Mouse (Mus musculus): Measurements from ENCODE around the gene Slc13a3. TPM values are rescaled to one million over a fixed set of nuclear protein-coding genes. Genes with fewer than 3 reads are reported as not detected.

Gene Slc13a3
- polyA plus RNA-seq, 1 experiment from 2014 or later, result 1.9 TPM

- 81% methylated on average over 5 of the region's 5 CpGs for WGBS
- ATAC-seq (replicated peaks; ENCODE audit: low FRiP score) (no peak), DNase-seq (ENCODE audit: low spot score) (no peak)
- no peak overlapping the region for H3K27ac ChIP-seq (ENCODE audit: low read depth, low read length)
- H3K9me3 ChIP-seq (ENCODE audit: control insufficient read depth, low read length), result no peaks in the 10 kb centered on the region; the same call in 1 of the 2 replicates
- H3K4me1 ChIP-seq (replicated peaks; ENCODE audit: control insufficient read depth, insufficient read depth, low read length), result 0 out of 2 replicates have a peak, but pooled peaks cover 1% of the 10 kb centered on the region
- H3K4me3 ChIP-seq (ENCODE audit: low read depth, low read length), result no peak overlapping the region
- H3K36me3 ChIP-seq (ENCODE audit: control insufficient read depth, insufficient read depth, low read length), result peaks cover 14% of the 10 kb centered on the region
- H3K9ac ChIP-seq (ENCODE audit: low read length), result no peak overlapping the region
- H3K4me2 ChIP-seq (ENCODE audit: low read depth, low read length, severe bottlenecking), result no peak overlapping the region
- H3K27me3 ChIP-seq (ENCODE audit: control insufficient read depth, insufficient read depth, low read length), result no peaks in the 10 kb centered on the region
Measured at GRCm38 (mm10) chr2:165375478-165375877, 97.6 kb downstream of the Slc13a3 start.

DNA sequence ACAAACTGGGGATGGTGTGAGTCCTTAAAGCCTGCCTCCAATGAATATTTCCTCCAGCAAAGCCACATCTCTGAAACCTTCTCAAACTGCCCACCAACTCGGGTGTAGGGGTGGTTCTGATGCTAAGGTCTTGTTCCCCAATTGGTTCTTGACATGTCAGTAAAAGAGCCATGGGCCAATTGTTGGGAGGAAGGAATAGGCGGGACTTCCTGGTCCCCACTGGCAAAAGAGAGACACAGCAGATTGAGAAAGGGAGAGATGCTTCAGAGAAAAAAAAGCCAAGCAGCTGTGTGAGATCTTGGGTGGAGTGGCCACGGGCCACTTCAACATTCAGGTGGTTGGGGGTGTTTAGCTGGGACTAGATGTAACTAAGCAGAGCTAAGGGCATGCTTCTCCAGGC, 102.0 kb downstream of the Slc13a3 start:
- Histone ChIP-seq H3K4me1 (replicated peaks; ENCODE audit: control insufficient read depth, insufficient read depth, low read length) (peaks cover 7% of the 10 kb centered on the region; the same call in 1 of the 2 replicates), H3K27ac (ENCODE audit: low read depth, low read length) (no peak overlapping the region), H3K27me3 (ENCODE audit: control insufficient read depth, insufficient read depth, low read length) (no peaks in the 10 kb centered on the region), H3K9ac (ENCODE audit: low read length) (no peak overlapping the region), H3K9me3 (ENCODE audit: control insufficient read depth, low read length) (no peaks in the 10 kb centered on the region), H3K4me2 (ENCODE audit: low read depth, low read length, severe bottlenecking) (no peak overlapping the region), H3K36me3 (ENCODE audit: control insufficient read depth, insufficient read depth, low read length) (no peaks in the 10 kb centered on the region), H3K4me3 (ENCODE audit: low read depth, low read length) (no peak overlapping the region)
- 20% methylated on average over 3 of the region's 3 CpGs for WGBS
- DNase-seq (ENCODE audit: low spot score), result no peak
- ATAC-seq (replicated peaks; ENCODE audit: low FRiP score), result no peak

DNA sequence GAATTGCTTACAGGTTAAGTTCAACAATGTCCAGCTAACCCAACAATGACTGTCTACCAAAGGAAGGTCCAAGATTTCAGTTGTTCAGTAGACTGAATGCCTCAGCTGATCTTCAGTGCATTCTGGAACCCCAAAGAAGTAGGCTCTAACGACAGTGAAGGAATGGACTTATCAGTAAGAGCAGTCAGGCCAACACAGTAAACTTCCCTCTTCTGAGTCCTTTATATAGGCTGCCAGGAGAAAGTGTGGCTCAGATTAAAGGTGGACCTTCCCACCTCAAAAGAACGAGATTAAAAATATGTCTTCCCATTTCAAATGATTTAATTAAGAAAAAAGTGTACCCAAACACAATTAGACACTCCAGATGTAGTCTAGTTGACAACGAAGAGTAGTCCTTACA, 102.7 kb downstream of the Slc13a3 start:
- Histone ChIP-seq H3K4me3 (ENCODE audit: low read depth, low read length) (no peak overlapping the region), H3K9me3 (ENCODE audit: control insufficient read depth, low read length) (no peaks in the 10 kb centered on the region), H3K9ac (ENCODE audit: low read length) (no peak overlapping the region), H3K4me1 (replicated peaks; ENCODE audit: control insufficient read depth, insufficient read depth, low read length) (peaks cover 7% of the 10 kb centered on the region; the same call in 1 of the 2 replicates), H3K27me3 (ENCODE audit: control insufficient read depth, insufficient read depth, low read length) (no peaks in the 10 kb centered on the region), H3K27ac (ENCODE audit: low read depth, low read length) (no peak overlapping the region), H3K36me3 (ENCODE audit: control insufficient read depth, insufficient read depth, low read length) (no peaks in the 10 kb centered on the region), H3K4me2 (ENCODE audit: low read depth, low read length, severe bottlenecking) (no peak overlapping the region)
- no peak for DNase-seq (ENCODE audit: low spot score)
- 83% methylated on average over 3 of the region's 3 CpGs for WGBS
- ATAC-seq (replicated peaks; ENCODE audit: low FRiP score), result no peak

- ATAC-seq (replicated peaks; ENCODE audit: low FRiP score) (peak; percentile 61), DNase-seq (ENCODE audit: low spot score) (peak; percentile 88)
- Histone ChIP-seq H3K4me1 (replicated peaks; ENCODE audit: control insufficient read depth, insufficient read depth, low read length) (peaks cover 7% of the 10 kb centered on the region; the same call in 1 of the 2 replicates), H3K9ac (ENCODE audit: low read length) (peak within 1 kb of the TSS; percentile 38), H3K36me3 (ENCODE audit: control insufficient read depth, insufficient read depth, low read length) (no peaks in the 10 kb centered on the region), H3K9me3 (ENCODE audit: control insufficient read depth, low read length) (no peaks in the 10 kb centered on the region), H3K4me3 (ENCODE audit: low read depth, low read length) (peak within 1 kb of the TSS; percentile 31), H3K27me3 (ENCODE audit: control insufficient read depth, insufficient read depth, low read length) (no peaks in the 10 kb centered on the region), H3K4me2 (ENCODE audit: low read depth, low read length, severe bottlenecking) (peak within 1 kb of the TSS; percentile 53), H3K27ac (ENCODE audit: low read depth, low read length) (peak within 1 kb of the TSS; percentile 13)
- WGBS, result under 1% methylated on average over 27 of the region's 27 CpGs
Measured at GRCm38 (mm10) chr2:165368496-165368895, 104.5 kb downstream of the Slc13a3 start, which contains the start of gene Zfp663. Gene Zfp663 (minus strand): TSS chr2:165368729.

- H3K4me3 ChIP-seq (ENCODE audit: low read depth, low read length), result peak overlapping the region; percentile 31
- H3K27me3 ChIP-seq (ENCODE audit: control insufficient read depth, insufficient read depth, low read length), result no peaks in the 10 kb centered on the region
- no peaks in the 10 kb centered on the region for H3K36me3 ChIP-seq (ENCODE audit: control insufficient read depth, insufficient read depth, low read length)
- ATAC-seq (replicated peaks; ENCODE audit: low FRiP score), result peak; percentile 65
- H3K4me2 ChIP-seq (ENCODE audit: low read depth, low read length, severe bottlenecking), result peak overlapping the region; percentile 53
- peaks cover 6% of the 10 kb centered on the region; the same call in 1 of the 2 replicates for H3K4me1 ChIP-seq (replicated peaks; ENCODE audit: control insufficient read depth, insufficient read depth, low read length)
- H3K9ac ChIP-seq (ENCODE audit: low read length), result peak overlapping the region; percentile 38
- peak overlapping the region; percentile 13 for H3K27ac ChIP-seq (ENCODE audit: low read depth, low read length)
- no peaks in the 10 kb centered on the region for H3K9me3 ChIP-seq (ENCODE audit: control insufficient read depth, low read length)
- WGBS, result under 1% methylated on average over 13 of the region's 13 CpGs
- peak; percentile 80 for DNase-seq (ENCODE audit: low spot score)
Measured at GRCm38 (mm10) chr2:165367868-165368439, 105.1 kb downstream of the Slc13a3 start.

DNA sequence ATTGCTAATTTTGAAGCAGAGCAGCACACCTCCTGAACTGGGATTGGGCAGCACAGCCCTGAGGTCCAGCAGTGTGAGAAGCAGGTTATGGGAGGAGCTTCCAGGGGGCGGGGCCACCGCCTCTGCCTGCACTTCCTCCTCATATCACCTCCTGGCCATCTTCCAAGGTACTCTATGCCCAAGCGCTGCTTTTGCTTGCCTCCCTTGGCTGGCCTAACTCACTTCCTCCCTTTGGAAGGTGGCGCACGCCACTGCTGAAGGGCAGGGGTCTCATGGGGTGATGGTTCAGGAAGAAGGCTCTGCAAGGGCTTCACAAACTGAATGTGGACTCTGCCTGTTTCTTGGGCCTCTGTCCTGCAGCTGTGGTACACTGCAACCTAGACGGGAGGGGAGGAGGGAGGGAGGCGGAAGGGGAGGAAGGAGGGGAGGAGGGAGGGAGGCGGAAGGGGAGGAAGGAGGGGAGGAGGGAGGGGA, 105.9 kb downstream of the Slc13a3 start:
- Histone ChIP-seq H3K9me3 (ENCODE audit: control insufficient read depth, low read length) (no peaks in the 10 kb centered on the region), H3K9ac (ENCODE audit: low read length) (no peak overlapping the region), H3K27ac (ENCODE audit: low read depth, low read length) (no peak overlapping the region), H3K4me1 (replicated peaks; ENCODE audit: control insufficient read depth, insufficient read depth, low read length) (peaks cover 5% of the 10 kb centered on the region; the same call in 1 of the 2 replicates), H3K4me2 (ENCODE audit: low read depth, low read length, severe bottlenecking) (no peak overlapping the region; the same call in none of the 2 replicates), H3K36me3 (ENCODE audit: control insufficient read depth, insufficient read depth, low read length) (no peaks in the 10 kb centered on the region), H3K27me3 (ENCODE audit: control insufficient read depth, insufficient read depth, low read length) (no peaks in the 10 kb centered on the region), H3K4me3 (ENCODE audit: low read depth, low read length) (no peak overlapping the region; the same call in 1 of the 2 replicates)
- DNase-seq (ENCODE audit: low spot score) (peak; percentile 66), ATAC-seq (replicated peaks; ENCODE audit: low FRiP score) (no peak; the same call in 1 of the 2 replicates)
- 11% methylated on average over 5 of the region's 8 CpGs for WGBS

DNA sequence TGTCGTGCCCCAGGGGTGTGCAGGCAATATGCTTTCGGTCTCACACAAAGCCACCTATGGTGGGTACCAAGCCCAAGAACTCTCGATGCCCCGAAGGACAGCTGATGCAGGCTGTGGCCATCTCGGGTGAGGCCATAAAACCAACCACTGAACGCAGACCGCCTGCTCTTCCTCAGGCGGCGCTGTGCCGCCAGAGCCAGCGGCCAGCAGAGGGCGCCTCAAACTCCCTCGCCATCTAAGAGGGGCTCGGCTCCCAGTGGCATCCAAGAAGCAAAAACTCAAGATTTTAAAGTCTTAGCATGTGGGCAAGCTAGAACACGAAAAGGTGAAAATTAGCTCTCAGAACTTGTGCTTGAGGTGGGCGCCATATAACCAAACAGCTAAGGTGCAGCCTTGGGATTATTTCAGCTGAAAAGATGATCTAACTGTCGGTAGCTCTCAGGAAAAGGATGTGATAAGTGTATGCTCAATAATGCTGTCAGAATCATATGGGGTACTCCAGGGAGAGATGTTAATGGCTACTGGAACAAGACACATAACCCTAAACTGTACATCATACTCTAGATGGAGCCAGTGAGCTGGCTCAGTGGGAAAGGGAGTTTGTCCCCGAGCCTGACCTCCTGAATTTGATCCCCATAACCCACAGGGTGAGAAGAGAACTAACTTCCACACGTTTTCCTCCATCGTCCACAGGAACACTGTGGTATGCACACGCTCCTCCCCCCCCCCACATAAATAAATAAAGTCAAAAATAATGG, 108.5 kb downstream of the Slc13a3 start:
- no peak overlapping the region for H3K9ac ChIP-seq (ENCODE audit: low read length)
- 15% methylated on average over 21 of the region's 21 CpGs for WGBS
- H3K9me3 ChIP-seq (ENCODE audit: control insufficient read depth, low read length), result no peaks in the 10 kb centered on the region
- H3K27me3 ChIP-seq (ENCODE audit: control insufficient read depth, insufficient read depth, low read length), result no peaks in the 10 kb centered on the region
- no peak overlapping the region for H3K4me3 ChIP-seq (ENCODE audit: low read depth, low read length)
- H3K27ac ChIP-seq (ENCODE audit: low read depth, low read length), result no peak overlapping the region
- ATAC-seq (replicated peaks; ENCODE audit: low FRiP score), result no peak
- no peaks in the 10 kb centered on the region for H3K36me3 ChIP-seq (ENCODE audit: control insufficient read depth, insufficient read depth, low read length)
- H3K4me1 ChIP-seq (replicated peaks; ENCODE audit: control insufficient read depth, insufficient read depth, low read length), result peaks cover 5% of the 10 kb centered on the region; the same call in 1 of the 2 replicates
- DNase-seq (ENCODE audit: low spot score), result peak; percentile 87
- no peak overlapping the region; the same call in 1 of the 2 replicates for H3K4me2 ChIP-seq (ENCODE audit: low read depth, low read length, severe bottlenecking)

GRCm38 (mm10) chr2:165363282-165363681, 109.7 kb downstream of the Slc13a3 start:
- no peak overlapping the region for H3K9ac ChIP-seq (ENCODE audit: low read length)
- 87% methylated on average over 6 of the region's 6 CpGs for WGBS

More at GRCm38 (mm10) chr2:165363282-165363681, 109.7 kb downstream of the Slc13a3 start:
- Histone ChIP-seq H3K9me3 (ENCODE audit: control insufficient read depth, low read length) (no peaks in the 10 kb centered on the region), H3K4me1 (replicated peaks; ENCODE audit: control insufficient read depth, insufficient read depth, low read length) (peaks cover 5% of the 10 kb centered on the region; the same call in 1 of the 2 replicates), H3K4me2 (ENCODE audit: low read depth, low read length, severe bottlenecking) (no peak overlapping the region), H3K27me3 (ENCODE audit: control insufficient read depth, insufficient read depth, low read length) (no peaks in the 10 kb centered on the region), H3K4me3 (ENCODE audit: low read depth, low read length) (no peak overlapping the region), H3K27ac (ENCODE audit: low read depth, low read length) (no peak overlapping the region), H3K36me3 (ENCODE audit: control insufficient read depth, insufficient read depth, low read length) (no peaks in the 10 kb centered on the region)
- no peak for ATAC-seq (replicated peaks; ENCODE audit: low FRiP score)
- no peak for DNase-seq (ENCODE audit: low spot score)
